8 mouse cellular contexts compared by ENCODE assay signal in genomic region chr1:132191093-132191785, GRCm38 (mm10). TPM values are rescaled to one million over a fixed set of nuclear protein-coding genes. Genes with fewer than 3 reads are reported as not detected.
DNase-seq lines count a peak whose midpoint lies in the region; ATAC-seq lines count a peak whose summit lies in the region.

TSS of gene Lemd1 (plus strand) at chr1:132191431.
TSS of gene AC124108.1 (plus strand) at chr1:132191457.

- intact Hi-C loops in left cerebral cortex, postnatal 4 days (cut with DNase I), result no loop called here
- intact Hi-C loops in left cerebral cortex, postnatal 36 days (cut with DNase I), result no loop called here

- H3K4me2 ChIP-seq in hindbrain, embryonic 13.5 days, result peak within 1 kb of the TSS; percentile 92
- H3K4me2 ChIP-seq in midbrain, embryonic 15.5 days, result peak within 1 kb of the TSS; percentile 81

- H3K27me3 ChIP-seq in embryonic facial prominence, embryonic 10.5 days (replicated peaks; ENCODE audit: low read depth, poor library complexity, severe bottlenecking), result peaks cover 96% of the 10 kb centered on the region
- peaks cover 8% of the 10 kb centered on the region; the same call in 1 of the 2 replicates for H3K27me3 ChIP-seq in hindbrain, embryonic 13.5 days
- H3K27me3 ChIP-seq in midbrain, embryonic 15.5 days (replicated peaks), result no peaks in the 10 kb centered on the region

- H3K9ac ChIP-seq in hindbrain, embryonic 13.5 days, result peak within 1 kb of the TSS; percentile 99
- H3K9ac ChIP-seq in midbrain, embryonic 15.5 days, result peak within 1 kb of the TSS; percentile 93

- under 1% methylated on average over 34 of the region's 34 CpGs for WGBS in embryonic facial prominence, embryonic 10.5 days
- under 1% methylated on average over 34 of the region's 34 CpGs for whole genome bisulfite sequencing in hindbrain, embryonic 13.5 days
- under 1% methylated on average over 34 of the region's 34 CpGs for WGBS in midbrain, embryonic 15.5 days

- H3K27ac ChIP-seq in embryonic facial prominence, embryonic 10.5 days (replicated peaks), result peak within 1 kb of the TSS; percentile 96
- peak within 1 kb of the TSS; percentile 99 for H3K27ac ChIP-seq in hindbrain, embryonic 13.5 days
- H3K27ac ChIP-seq in midbrain, embryonic 15.5 days, result peak within 1 kb of the TSS; percentile 99

- peaks cover 80% of the 10 kb centered on the region for H3K4me1 ChIP-seq in embryonic facial prominence, embryonic 10.5 days
- peaks cover 62% of the 10 kb centered on the region for H3K4me1 ChIP-seq in hindbrain, embryonic 13.5 days (replicated peaks)
- peaks cover 56% of the 10 kb centered on the region for H3K4me1 ChIP-seq in midbrain, embryonic 15.5 days

- no peaks in the 10 kb centered on the region for H3K36me3 ChIP-seq in embryonic facial prominence, embryonic 10.5 days (replicated peaks)
- no peaks in the 10 kb centered on the region for H3K36me3 ChIP-seq in hindbrain, embryonic 13.5 days
- no peaks in the 10 kb centered on the region for H3K36me3 ChIP-seq in midbrain, embryonic 15.5 days (replicated peaks)

- no peaks in the 10 kb centered on the region for H3K9me3 ChIP-seq in embryonic facial prominence, embryonic 10.5 days
- H3K9me3 ChIP-seq in hindbrain, embryonic 13.5 days, result no peaks in the 10 kb centered on the region
- no peaks in the 10 kb centered on the region for H3K9me3 ChIP-seq in midbrain, embryonic 15.5 days

- H3K4me3 ChIP-seq in embryonic facial prominence, embryonic 10.5 days, result peak within 1 kb of the TSS; percentile 72
- H3K4me3 ChIP-seq in hindbrain, embryonic 13.5 days, result peak within 1 kb of the TSS; percentile 81
- H3K4me3 ChIP-seq in midbrain, embryonic 15.5 days, result peak within 1 kb of the TSS; percentile 94

- peak; percentile 22 for DNase-seq in left cerebral cortex, postnatal 4 days
- no peak for DNase-seq in left cerebral cortex, postnatal 36 days (ENCODE audit: low spot score in 2 of 2)
- DNase-seq in embryonic facial prominence, embryonic 10.5 days (ENCODE audit: low spot score), result peak; percentile 55
- DNase-seq in adrenal gland, postnatal 14 days, result no peak
- DNase-seq in thymus, postnatal 14 days, result no peak
- no peak for DNase-seq in urinary bladder, postnatal 10 days (ENCODE audit: low spot score)

- peak; percentile 26 for ATAC-seq in hindbrain, embryonic 13.5 days (ENCODE audit: low FRiP score)
- ATAC-seq in midbrain, embryonic 15.5 days (replicated peaks), result peak; percentile 24

RNA-seq across cellular contexts. Expression of gene Lemd1, which starts in this region (rescaled TPM):
- total RNA-seq in left cerebral cortex, postnatal 4 days (2021), result 10 to 100 TPM in 1 of 2 experiments, 1 to 10 TPM in 1; 8.8 to 10.1 TPM
- 1 to 10 TPM; 6.3 to 6.4 TPM for total RNA-seq in left cerebral cortex, postnatal 36 days (2021)
- 1.9 and 2.0 TPM in 2 replicates for polyA plus RNA-seq in embryonic facial prominence, embryonic 10.5 days (2016; fragmentation: Nextera tagmentation; extraction: Ambion mirVana)
- polyA plus RNA-seq in hindbrain, embryonic 13.5 days (2015; fragmentation: Nextera tagmentation; extraction: Ambion mirVana), result 24.8 and 25.7 TPM in 2 replicates
- polyA plus RNA-seq in midbrain, embryonic 15.5 days (2015; fragmentation: Nextera tagmentation; extraction: Ambion mirVana), result 14.9 and 19.8 TPM in 2 replicates
- total RNA-seq in adrenal gland, postnatal 14 days (2021), result not detected in 2 replicates

RNA-seq across cellular contexts. Expression of gene AC124108.1, which starts in this region (rescaled TPM):
- total RNA-seq in left cerebral cortex, postnatal 4 days (2021), result 1 to 10 TPM; 3.6 to 4.2 TPM
- total RNA-seq in left cerebral cortex, postnatal 36 days (2021), result 1 to 10 TPM; 5.4 to 6.2 TPM
- 1.00 and 1.4 TPM in 2 replicates for polyA plus RNA-seq in embryonic facial prominence, embryonic 10.5 days (2016; fragmentation: Nextera tagmentation; extraction: Ambion mirVana)
- polyA plus RNA-seq in hindbrain, embryonic 13.5 days (2015; fragmentation: Nextera tagmentation; extraction: Ambion mirVana), result 4.2 and 4.8 TPM in 2 replicates
- polyA plus RNA-seq in midbrain, embryonic 15.5 days (2015; fragmentation: Nextera tagmentation; extraction: Ambion mirVana), result 3.7 and 3.8 TPM in 2 replicates
- 0.11 and 0.15 TPM in 2 replicates for total RNA-seq in adrenal gland, postnatal 14 days (2021)

Comparison
In these comparisons a context has a peak if more than half of its experiments do, and no peak if none do; other contexts are left out.
1. DNase-seq: peak in left cerebral cortex, postnatal 4 days (single experiment) and embryonic facial prominence, embryonic 10.5 days (single experiment); none in left cerebral cortex, postnatal 36 days (0 of 2), adrenal gland, postnatal 14 days (single experiment), thymus, postnatal 14 days (single experiment) and urinary bladder, postnatal 10 days (single experiment).
2. Peak in every context shown above with its lines, with median percentiles within 50 percentile points of each other: H3K27ac ChIP-seq and H3K4me3 ChIP-seq.